Mouse (Mus musculus) embryo, embryonic 11 days (tissue): Measurements from ENCODE around the gene Rbm5.

Experiments used
- DNase-seq: peaks from one replicate; pipeline ENCODE4 v3.0.0-alpha.2; 2015

Rbm5 gene

GRCm38 (mm10) chr9:107770374-107771290 is at the start of gene Rbm5:
Gene Rbm5 (minus strand): TSS chr9:107770996.
- peak; percentile 97 for DNase-seq

- DNase-seq = no peak
These were observed 41.3 kb upstream of the Rbm5 start for GRCm38 (mm10) chr9:107812132-107812531.

- DNase-seq = no peak
These were observed 40.2 kb upstream of the Rbm5 start for GRCm38 (mm10) chr9:107810985-107811384.

GRCm38 (mm10) chr9:107791714-107792113 is 20.9 kb upstream of the Rbm5 start:
- DNase-seq = no peak

GRCm38 (mm10) chr9:107782536-107783203 is 11.9 kb upstream of the Rbm5 start:
- DNase-seq = no peak

GRCm38 (mm10) chr9:107776809-107777208 is 6.0 kb upstream of the Rbm5 start:
- no peak for DNase-seq

GRCm38 (mm10) chr9:107774411-107774810 is 3.6 kb upstream of the Rbm5 start:
- DNase-seq = no peak

GRCm38 (mm10) chr9:107771782-107772181 is 986 bp upstream of the Rbm5 start:
- DNase-seq = no peak

GRCm38 (mm10) chr9:107770037-107770373 is 791 bp downstream of the Rbm5 start:
- no peak for DNase-seq

GRCm38 (mm10) chr9:107769445-107770000 is 1.3 kb downstream of the Rbm5 start:
- DNase-seq = no peak

GRCm38 (mm10) chr9:107768851-107769250 is 1.9 kb downstream of the Rbm5 start:
- no peak for DNase-seq

- DNase-seq = no peak
These were observed 11.2 kb downstream of the Rbm5 start for GRCm38 (mm10) chr9:107759593-107759992.

GRCm38 (mm10) chr9:107750378-107750777 is 20.4 kb downstream of the Rbm5 start:
- DNase-seq = no peak

GRCm38 (mm10) chr9:107748063-107748462 is 22.7 kb downstream of the Rbm5 start:
- no peak for DNase-seq

GRCm38 (mm10) chr9:107747310-107747709 is 23.5 kb downstream of the Rbm5 start:
- no peak for DNase-seq

- peak; percentile 29 for DNase-seq
These were observed 24.1 kb downstream of the Rbm5 start for GRCm38 (mm10) chr9:107746679-107747078.

GRCm38 (mm10) chr9:107744061-107744460 is 26.7 kb downstream of the Rbm5 start:
- DNase-seq = no peak

GRCm38 (mm10) chr9:107738841-107739202 is 32.0 kb downstream of the Rbm5 start:
- DNase-seq = peak; percentile 58

- DNase-seq = peak; percentile 86
These were observed 32.6 kb downstream of the Rbm5 start for GRCm38 (mm10) chr9:107738020-107738840.

- peak; percentile 59 for DNase-seq
These were observed 34.7 kb downstream of the Rbm5 start for GRCm38 (mm10) chr9:107736185-107736485.

- DNase-seq = peak; percentile 56
These were observed 35.2 kb downstream of the Rbm5 start for GRCm38 (mm10) chr9:107735356-107736184.

- peak; percentile 23 for DNase-seq
These were observed 36.2 kb downstream of the Rbm5 start for GRCm38 (mm10) chr9:107734567-107734971.
